Mouse (Mus musculus): ENCODE measurements around the gene Olfr543. TPM values are rescaled to one million over a fixed set of nuclear protein-coding genes. Genes with fewer than 3 reads are reported as not detected.
"Not testable (repeated sequence)": the region's sequence is repeated elsewhere in the genome, so short reads cannot be mapped to it uniquely, and the experiment has no call there.

Gene Olfr543
- polyA plus RNA-seq, 1 experiment from 2014 or later: 0.61 TPM

GRCm38 (mm10) chr7:102508066-102508465 is 26.6 kb upstream of the Olfr543 start:
- H3K27ac ChIP-seq (replicated peaks; ENCODE audit: low read depth, low read length): no peak overlapping the region
- no peaks in the 10 kb centered on the region for H3K27me3 ChIP-seq (ENCODE audit: control insufficient read depth, insufficient read depth, low read length)
- H3K4me1 ChIP-seq (ENCODE audit: control insufficient read depth, insufficient read depth, low read length): 0 out of 2 replicates have a peak, but pooled peaks cover 3% of the 10 kb centered on the region
- no peak overlapping the region for H3K9ac ChIP-seq (replicated peaks; ENCODE audit: low read length)
- no peak overlapping the region for H3K4me3 ChIP-seq (replicated peaks; ENCODE audit: low read depth, low read length)
- no peaks in the 10 kb centered on the region for H3K36me3 ChIP-seq (ENCODE audit: control insufficient read depth, insufficient read depth, low read length)
- no peak overlapping the region for H3K4me2 ChIP-seq (ENCODE audit: low read length)
- WGBS: 90% methylated on average over 9 of the region's 9 CpGs
- ATAC-seq (ENCODE audit: low FRiP score, low TSS enrichment) (no peak), DNase-seq (no peak)
- no peaks in the 10 kb centered on the region for H3K9me3 ChIP-seq (ENCODE audit: control insufficient read depth, low read length)

DNA sequence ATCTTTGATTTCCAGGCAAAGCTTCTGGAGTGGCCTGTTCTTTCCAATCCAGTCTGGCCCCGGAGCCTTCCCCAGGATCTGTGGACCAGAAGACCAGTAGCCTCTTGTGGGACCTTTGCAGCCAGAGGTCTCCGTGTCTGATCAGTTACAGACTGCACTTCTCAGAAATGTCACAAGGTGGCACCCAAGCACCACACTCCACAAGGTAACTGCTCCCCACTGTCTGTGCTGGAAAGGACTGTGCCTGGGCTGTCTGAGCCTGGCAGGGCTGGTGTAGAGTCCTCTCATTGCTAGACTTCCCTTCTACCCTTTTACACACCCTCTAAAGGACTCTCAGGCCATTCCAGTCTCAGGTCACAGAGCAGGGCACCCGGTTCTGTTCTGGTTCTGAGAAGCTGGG is 25.4 kb upstream of the Olfr543 start:
- Histone ChIP-seq H3K36me3 (ENCODE audit: control insufficient read depth, insufficient read depth, low read length) (no peaks in the 10 kb centered on the region), H3K27me3 (ENCODE audit: control insufficient read depth, insufficient read depth, low read length) (no peaks in the 10 kb centered on the region), H3K4me2 (ENCODE audit: low read length) (no peak overlapping the region), H3K9me3 (ENCODE audit: control insufficient read depth, low read length) (no peaks in the 10 kb centered on the region), H3K4me1 (ENCODE audit: control insufficient read depth, insufficient read depth, low read length) (no peaks in the 10 kb centered on the region), H3K27ac (replicated peaks; ENCODE audit: low read depth, low read length) (no peak overlapping the region), H3K4me3 (replicated peaks; ENCODE audit: low read depth, low read length) (no peak overlapping the region), H3K9ac (replicated peaks; ENCODE audit: low read length) (no peak overlapping the region)
- 44% methylated on average over 3 of the region's 3 CpGs for WGBS
- ATAC-seq (ENCODE audit: low FRiP score, low TSS enrichment) (peak; percentile 75), DNase-seq (peak; percentile 86)

- DNase-seq (no peak), ATAC-seq (ENCODE audit: low FRiP score, low TSS enrichment) (no peak)
- no peaks in the 10 kb centered on the region for H3K9me3 ChIP-seq (ENCODE audit: control insufficient read depth, low read length)
- no peak overlapping the region for H3K4me3 ChIP-seq (replicated peaks; ENCODE audit: low read depth, low read length)
- H3K36me3 ChIP-seq (ENCODE audit: control insufficient read depth, insufficient read depth, low read length): no peaks in the 10 kb centered on the region
- no peak overlapping the region for H3K4me2 ChIP-seq (ENCODE audit: low read length)
- no peak overlapping the region for H3K27ac ChIP-seq (replicated peaks; ENCODE audit: low read depth, low read length)
- 87% methylated on average over 5 of the region's 5 CpGs for WGBS
- no peaks in the 10 kb centered on the region for H3K4me1 ChIP-seq (ENCODE audit: control insufficient read depth, insufficient read depth, low read length)
- H3K9ac ChIP-seq (replicated peaks; ENCODE audit: low read length): no peak overlapping the region
- H3K27me3 ChIP-seq (ENCODE audit: control insufficient read depth, insufficient read depth, low read length): no peaks in the 10 kb centered on the region
Measured at GRCm38 (mm10) chr7:102501986-102502385, 20.5 kb upstream of the Olfr543 start.

GRCm38 (mm10) chr7:102499473-102499872 is 18.0 kb upstream of the Olfr543 start, which contains the start of gene Olfr545:
Gene Olfr545, minus strand, starts transcription at chr7:102499573.
- Histone ChIP-seq H3K27ac (replicated peaks; ENCODE audit: low read depth, low read length) (no peak within 1 kb of the TSS), H3K4me2 (ENCODE audit: low read length) (no peak within 1 kb of the TSS), H3K9ac (replicated peaks; ENCODE audit: low read length) (no peak within 1 kb of the TSS), H3K4me1 (ENCODE audit: control insufficient read depth, insufficient read depth, low read length) (no peaks in the 10 kb centered on the region), H3K36me3 (ENCODE audit: control insufficient read depth, insufficient read depth, low read length) (no peaks in the 10 kb centered on the region), H3K4me3 (replicated peaks; ENCODE audit: low read depth, low read length) (no peak within 1 kb of the TSS), H3K9me3 (ENCODE audit: control insufficient read depth, low read length) (no peaks in the 10 kb centered on the region), H3K27me3 (ENCODE audit: control insufficient read depth, insufficient read depth, low read length) (no peaks in the 10 kb centered on the region)
- no peak for DNase-seq
- WGBS: 75% methylated on average over 3 of the region's 3 CpGs
- no peak for ATAC-seq (ENCODE audit: low FRiP score, low TSS enrichment)

GRCm38 (mm10) chr7:102494416-102494815 is 12.9 kb upstream of the Olfr543 start:
- not testable (repeated sequence) for DNase-seq; H3K27me3 ChIP-seq (ENCODE audit: control insufficient read depth, insufficient read depth, low read length); H3K4me1 ChIP-seq (ENCODE audit: control insufficient read depth, insufficient read depth, low read length); H3K27ac ChIP-seq (replicated peaks; ENCODE audit: low read depth, low read length); H3K4me2 ChIP-seq (ENCODE audit: low read length); H3K9ac ChIP-seq (replicated peaks; ENCODE audit: low read length); H3K36me3 ChIP-seq (ENCODE audit: control insufficient read depth, insufficient read depth, low read length); H3K9me3 ChIP-seq (ENCODE audit: control insufficient read depth, low read length); H3K4me3 ChIP-seq (replicated peaks; ENCODE audit: low read depth, low read length); ATAC-seq (ENCODE audit: low FRiP score, low TSS enrichment)
- 61% methylated on average over 7 of the region's 7 CpGs for WGBS

DNA sequence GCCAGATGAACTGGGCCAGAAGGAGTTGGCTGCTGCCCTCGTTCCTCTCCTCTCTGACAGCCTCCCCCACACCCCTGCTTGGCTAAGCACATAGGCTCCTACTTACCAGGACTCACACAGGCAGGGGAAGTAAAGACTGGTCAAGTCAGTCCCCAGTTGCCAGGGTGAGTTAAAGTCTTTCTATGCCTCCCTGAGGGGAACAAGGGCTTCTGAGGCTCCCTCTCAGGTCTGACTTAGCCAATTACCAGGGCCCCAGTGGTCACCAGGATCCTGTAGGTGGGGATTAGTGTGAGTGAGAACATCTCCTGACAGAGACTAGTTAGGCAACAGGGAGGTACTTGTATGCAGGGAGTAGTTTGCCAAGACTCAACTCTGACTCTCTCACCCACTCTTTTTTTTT is 6.7 kb upstream of the Olfr543 start, which contains the start of gene Olfr544:
TSS of gene Olfr544 (minus strand) at position 153 of the 400 bp plus-strand sequence.
- WGBS: 36% methylated on average over 1 of the region's 1 CpGs
- H3K4me2 ChIP-seq (ENCODE audit: low read length): no peak within 1 kb of the TSS

GRCm38 (mm10) chr7:102486105-102486504 is 4.6 kb upstream of the Olfr543 start:
- no peak overlapping the region for H3K4me3 ChIP-seq (replicated peaks; ENCODE audit: low read depth, low read length)
- H3K4me1 ChIP-seq (ENCODE audit: control insufficient read depth, insufficient read depth, low read length): no peaks in the 10 kb centered on the region
- H3K9me3 ChIP-seq (ENCODE audit: control insufficient read depth, low read length): no peaks in the 10 kb centered on the region
- H3K9ac ChIP-seq (replicated peaks; ENCODE audit: low read length): no peak overlapping the region
- WGBS: 80% methylated on average over 1 of the region's 1 CpGs
- ATAC-seq (ENCODE audit: low FRiP score, low TSS enrichment) (no peak), DNase-seq (no peak)
- H3K4me2 ChIP-seq (ENCODE audit: low read length): no peak overlapping the region
- no peaks in the 10 kb centered on the region for H3K27me3 ChIP-seq (ENCODE audit: control insufficient read depth, insufficient read depth, low read length)
- H3K27ac ChIP-seq (replicated peaks; ENCODE audit: low read depth, low read length): no peak overlapping the region
- no peaks in the 10 kb centered on the region for H3K36me3 ChIP-seq (ENCODE audit: control insufficient read depth, insufficient read depth, low read length)

More for the DNA sequence above, 6.7 kb upstream of the Olfr543 start, which contains the start of gene Olfr544:
- Histone ChIP-seq H3K9me3 (ENCODE audit: control insufficient read depth, low read length) (no peaks in the 10 kb centered on the region), H3K36me3 (ENCODE audit: control insufficient read depth, insufficient read depth, low read length) (no peaks in the 10 kb centered on the region), H3K9ac (replicated peaks; ENCODE audit: low read length) (no peak within 1 kb of the TSS), H3K27ac (replicated peaks; ENCODE audit: low read depth, low read length) (no peak within 1 kb of the TSS), H3K27me3 (ENCODE audit: control insufficient read depth, insufficient read depth, low read length) (no peaks in the 10 kb centered on the region), H3K4me1 (ENCODE audit: control insufficient read depth, insufficient read depth, low read length) (no peaks in the 10 kb centered on the region), H3K4me3 (replicated peaks; ENCODE audit: low read depth, low read length) (no peak within 1 kb of the TSS)
- ATAC-seq (ENCODE audit: low FRiP score, low TSS enrichment) (no peak), DNase-seq (no peak)

DNA sequence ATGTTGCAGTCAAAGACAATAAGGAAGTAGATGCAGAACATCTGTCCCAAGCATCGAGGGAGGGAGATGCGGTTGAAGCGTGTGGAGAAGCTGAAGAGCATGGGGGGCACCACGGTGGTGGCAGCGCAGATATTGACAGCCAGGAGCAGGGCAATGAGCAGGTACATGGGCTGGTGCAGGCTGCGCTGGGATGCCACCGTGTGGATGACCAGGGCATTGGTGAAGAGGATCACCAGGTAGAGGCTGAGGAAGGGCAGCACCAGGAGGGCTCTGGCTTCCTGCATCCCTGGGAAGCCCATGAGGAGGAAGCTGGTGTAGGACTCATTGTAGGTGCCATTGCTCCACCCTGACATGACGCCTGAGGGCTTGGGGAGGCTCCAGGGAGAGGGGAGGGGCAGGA is 3.3 kb upstream of the Olfr543 start:
- not testable (repeated sequence) for ATAC-seq (ENCODE audit: low FRiP score, low TSS enrichment); H3K27me3 ChIP-seq (ENCODE audit: control insufficient read depth, insufficient read depth, low read length); H3K4me1 ChIP-seq (ENCODE audit: control insufficient read depth, insufficient read depth, low read length); H3K36me3 ChIP-seq (ENCODE audit: control insufficient read depth, insufficient read depth, low read length); H3K4me3 ChIP-seq (replicated peaks; ENCODE audit: low read depth, low read length); H3K4me2 ChIP-seq (ENCODE audit: low read length); H3K9ac ChIP-seq (replicated peaks; ENCODE audit: low read length); H3K27ac ChIP-seq (replicated peaks; ENCODE audit: low read depth, low read length); DNase-seq; H3K9me3 ChIP-seq (ENCODE audit: control insufficient read depth, low read length)
- WGBS: 78% methylated on average over 8 of the region's 8 CpGs

GRCm38 (mm10) chr7:102483665-102484064 is 2.2 kb upstream of the Olfr543 start:
- H3K4me1 ChIP-seq (ENCODE audit: control insufficient read depth, insufficient read depth, low read length): no peaks in the 10 kb centered on the region

More at GRCm38 (mm10) chr7:102483665-102484064, 2.2 kb upstream of the Olfr543 start:
- Histone ChIP-seq H3K36me3 (ENCODE audit: control insufficient read depth, insufficient read depth, low read length) (no peaks in the 10 kb centered on the region), H3K4me2 (ENCODE audit: low read length) (no peak overlapping the region), H3K27ac (replicated peaks; ENCODE audit: low read depth, low read length) (no peak overlapping the region), H3K4me3 (replicated peaks; ENCODE audit: low read depth, low read length) (no peak overlapping the region), H3K9me3 (ENCODE audit: control insufficient read depth, low read length) (no peaks in the 10 kb centered on the region), H3K27me3 (ENCODE audit: control insufficient read depth, insufficient read depth, low read length) (no peaks in the 10 kb centered on the region), H3K9ac (replicated peaks; ENCODE audit: low read length) (no peak overlapping the region)
- no peak for ATAC-seq (ENCODE audit: low FRiP score, low TSS enrichment)
- no peak for DNase-seq
- WGBS: 97% methylated on average over 2 of the region's 2 CpGs
